Mouse (Mus musculus): ENCODE data around the gene Gm20388. TPM values are rescaled to one million over a fixed set of nuclear protein-coding genes. Genes with fewer than 3 reads are reported as not detected.

Gene Gm20388
- polyA plus RNA-seq, 1 experiment from 2014 or later = 7.4 TPM

DNA sequence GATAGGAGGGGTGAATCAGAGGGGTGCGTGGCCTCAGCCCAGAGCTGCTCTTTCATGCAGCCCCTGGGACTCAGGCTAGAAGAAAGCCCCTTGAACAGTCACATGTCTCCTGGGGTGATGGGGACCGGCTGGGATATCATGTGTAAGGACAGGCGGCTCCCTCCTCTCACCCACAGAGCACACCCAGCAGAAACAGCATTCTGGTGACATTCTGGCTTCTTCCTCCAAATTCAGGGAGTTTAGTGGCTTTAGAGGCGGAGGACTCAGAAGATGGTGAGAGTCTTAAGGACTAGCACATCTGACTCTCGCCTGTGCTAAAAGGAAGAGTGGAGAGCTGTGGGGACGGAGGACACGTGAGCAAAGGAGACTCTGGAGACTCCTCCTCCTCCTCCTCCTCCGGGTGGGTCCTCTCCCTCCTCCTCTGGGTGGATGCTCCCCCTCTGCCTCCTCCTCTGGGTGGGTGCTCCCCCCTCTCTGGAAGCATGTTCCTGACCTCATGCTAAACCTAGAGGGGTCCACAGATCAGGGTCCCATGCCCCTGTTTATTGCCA, 1265.0 kb downstream of the Gm20388 start:
- Histone ChIP-seq H3K9ac (no peak overlapping the region), H3K27ac (peak overlapping the region; percentile 83), H3K27me3 (peaks cover 3% of the 10 kb centered on the region; the same call in 1 of the 2 replicates), H3K4me2 (peak overlapping the region; percentile 31), H3K4me1 (peaks cover 73% of the 10 kb centered on the region), H3K9me3 (replicated peaks) (no peaks in the 10 kb centered on the region), H3K4me3 (replicated peaks) (no peak overlapping the region), H3K36me3 (no peaks in the 10 kb centered on the region)
- ATAC-seq (replicated peaks; ENCODE audit: low FRiP score) = peak; percentile 40
- WGBS = 53% methylated on average over 8 of the region's 8 CpGs

DNA sequence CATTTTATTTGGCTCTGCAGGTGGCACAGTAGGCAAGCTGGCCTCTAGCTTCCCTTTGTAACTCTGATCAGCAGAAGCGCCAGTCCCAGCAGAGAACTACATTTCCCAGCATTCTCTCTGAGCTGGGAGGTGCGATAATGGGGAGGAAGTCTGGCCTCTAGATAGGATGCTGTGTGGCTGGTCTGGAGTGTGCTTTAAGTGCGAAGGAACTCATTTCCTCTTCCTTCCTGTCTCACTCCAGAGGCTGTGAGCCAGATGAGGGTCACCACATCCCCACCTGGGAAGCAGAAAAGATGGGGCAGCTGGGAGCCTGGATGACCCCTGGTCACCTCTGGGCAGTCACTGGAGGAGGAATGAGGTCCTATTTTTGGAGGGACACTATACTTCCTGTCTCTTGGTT, 1265.7 kb downstream of the Gm20388 start:
- H3K27ac ChIP-seq = peak overlapping the region; percentile 83
- H3K4me2 ChIP-seq = no peak overlapping the region
- no peaks in the 10 kb centered on the region for H3K36me3 ChIP-seq
- no peak overlapping the region for H3K4me3 ChIP-seq (replicated peaks)
- H3K27me3 ChIP-seq = peaks cover 3% of the 10 kb centered on the region; the same call in 1 of the 2 replicates
- H3K9me3 ChIP-seq (replicated peaks) = no peaks in the 10 kb centered on the region
- 22% methylated on average over 3 of the region's 3 CpGs for WGBS
- H3K4me1 ChIP-seq = peaks cover 73% of the 10 kb centered on the region
- H3K9ac ChIP-seq = no peak overlapping the region
- ATAC-seq (replicated peaks; ENCODE audit: low FRiP score) = peak; percentile 5; the same call in 1 of the 2 replicates

DNA sequence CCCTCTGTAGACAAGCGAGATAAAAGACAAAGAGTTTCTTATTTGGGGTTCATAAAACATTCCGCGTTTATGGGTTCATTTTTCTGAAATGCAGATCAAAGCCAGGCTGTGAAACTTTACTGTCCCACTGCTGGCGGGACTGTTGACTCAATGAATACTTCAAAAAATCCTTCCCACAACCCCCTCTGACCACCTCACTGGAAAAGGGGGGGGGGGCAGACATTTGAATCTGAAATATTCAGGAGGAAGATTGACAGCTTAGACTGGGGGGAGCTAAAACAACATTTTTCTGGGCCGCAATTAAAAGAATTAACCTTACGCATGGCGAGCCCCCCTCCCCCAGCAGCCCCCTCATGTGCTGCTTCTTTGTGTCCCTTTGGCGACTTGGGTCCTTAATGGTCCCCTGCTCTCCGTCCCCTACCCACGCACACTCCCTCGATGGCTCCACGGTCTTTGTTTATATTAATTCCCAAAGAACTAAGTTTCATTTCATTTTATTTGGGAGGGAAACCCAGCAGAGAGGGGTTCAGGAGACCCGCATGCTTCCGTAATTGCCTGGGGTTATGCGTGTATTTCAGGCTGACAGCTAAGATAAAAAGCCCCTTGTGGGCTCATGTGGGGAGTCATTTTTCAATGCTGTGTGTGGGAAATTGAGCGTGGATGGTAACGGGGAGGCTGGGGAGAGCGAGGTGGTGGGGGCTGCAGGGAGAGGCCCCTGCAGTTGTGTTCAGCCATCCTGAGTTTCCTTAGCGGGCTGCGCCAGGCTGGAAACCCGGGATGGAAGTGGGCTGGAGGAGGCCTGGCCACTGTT, 1270.0 kb downstream of the Gm20388 start:
- Histone ChIP-seq H3K9ac (no peak overlapping the region), H3K4me1 (peaks cover 51% of the 10 kb centered on the region), H3K4me3 (replicated peaks) (no peak overlapping the region), H3K36me3 (no peaks in the 10 kb centered on the region), H3K27me3 (no peaks in the 10 kb centered on the region), H3K9me3 (replicated peaks) (no peaks in the 10 kb centered on the region), H3K4me2 (peak overlapping the region; percentile 45), H3K27ac (peak overlapping the region; percentile 87)
- WGBS = 21% methylated on average over 21 of the region's 21 CpGs
- peak; percentile 40 for ATAC-seq (replicated peaks; ENCODE audit: low FRiP score)

GRCm38 (mm10) chr8:121181285-121181884, 1270.7 kb downstream of the Gm20388 start:
- no peak overlapping the region for H3K9ac ChIP-seq
- ATAC-seq (replicated peaks; ENCODE audit: low FRiP score) = peak; percentile 26
- 43% methylated on average over 10 of the region's 10 CpGs for WGBS
- no peaks in the 10 kb centered on the region for H3K9me3 ChIP-seq (replicated peaks)
- no peaks in the 10 kb centered on the region for H3K36me3 ChIP-seq
- H3K27me3 ChIP-seq = no peaks in the 10 kb centered on the region
- no peak overlapping the region for H3K4me3 ChIP-seq (replicated peaks)
- H3K27ac ChIP-seq = peak overlapping the region; percentile 87
- peak overlapping the region; percentile 45 for H3K4me2 ChIP-seq
- H3K4me1 ChIP-seq = peaks cover 44% of the 10 kb centered on the region

GRCm38 (mm10) chr8:121187491-121188364, 1277.1 kb downstream of the Gm20388 start:
- Histone ChIP-seq H3K9ac (no peak overlapping the region), H3K27me3 (no peaks in the 10 kb centered on the region), H3K4me1 (peaks cover 43% of the 10 kb centered on the region), H3K36me3 (no peaks in the 10 kb centered on the region), H3K27ac (peak overlapping the region; percentile 63), H3K4me3 (replicated peaks) (no peak overlapping the region), H3K9me3 (replicated peaks) (no peaks in the 10 kb centered on the region), H3K4me2 (no peak overlapping the region)
- ATAC-seq (replicated peaks; ENCODE audit: low FRiP score) = peak; percentile 27
- WGBS = 57% methylated on average over 15 of the region's 15 CpGs

- peak overlapping the region; percentile 64 for H3K27ac ChIP-seq
- H3K9me3 ChIP-seq (replicated peaks) = no peaks in the 10 kb centered on the region
- 0 out of 2 replicates have a peak, but pooled peaks cover 3% of the 10 kb centered on the region for H3K27me3 ChIP-seq
- 43% methylated on average over 9 of the region's 9 CpGs for WGBS
- H3K9ac ChIP-seq = no peak overlapping the region
- ATAC-seq (replicated peaks; ENCODE audit: low FRiP score) = 0 out of 2 replicates have a peak, but pooled peaks have one; percentile 32
- H3K36me3 ChIP-seq = no peaks in the 10 kb centered on the region
- no peak overlapping the region for H3K4me3 ChIP-seq (replicated peaks)
- peaks cover 52% of the 10 kb centered on the region for H3K4me1 ChIP-seq
- peak overlapping the region; percentile 17; the same call in 1 of the 2 replicates for H3K4me2 ChIP-seq
Measured at GRCm38 (mm10) chr8:121188994-121189393, 1278.4 kb downstream of the Gm20388 start.

DNA sequence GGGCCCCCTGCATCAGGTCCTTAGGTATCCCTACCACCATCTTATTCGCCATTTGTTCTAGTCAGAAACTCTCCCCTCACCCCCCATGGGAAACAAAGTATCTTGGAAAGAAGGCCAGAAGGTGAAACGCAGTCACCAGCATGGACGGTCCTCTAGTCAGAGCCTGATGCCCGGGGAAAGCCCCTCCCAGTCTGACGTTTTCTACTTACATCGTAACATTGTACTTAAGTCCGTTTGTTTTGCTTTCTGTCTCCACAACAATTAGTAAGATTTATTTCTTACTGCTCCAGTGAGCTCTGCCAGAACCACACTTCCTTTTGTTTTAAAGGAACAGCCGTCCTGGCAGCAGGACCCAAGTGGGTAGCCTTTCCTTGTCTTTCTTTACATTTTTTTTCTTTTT, 1281.8 kb downstream of the Gm20388 start:
- Histone ChIP-seq H3K4me3 (replicated peaks) (no peak overlapping the region), H3K4me2 (peak overlapping the region; percentile 29; the same call in 1 of the 2 replicates), H3K27me3 (0 out of 2 replicates have a peak, but pooled peaks cover 3% of the 10 kb centered on the region), H3K9me3 (replicated peaks) (no peaks in the 10 kb centered on the region), H3K9ac (no peak overlapping the region), H3K4me1 (peaks cover 61% of the 10 kb centered on the region), H3K27ac (peak overlapping the region; percentile 54; the same call in 1 of the 2 replicates), H3K36me3 (no peaks in the 10 kb centered on the region)
- 0 out of 2 replicates have a peak, but pooled peaks have one; percentile 24 for ATAC-seq (replicated peaks; ENCODE audit: low FRiP score)
- WGBS = 5% methylated on average over 8 of the region's 8 CpGs

DNA sequence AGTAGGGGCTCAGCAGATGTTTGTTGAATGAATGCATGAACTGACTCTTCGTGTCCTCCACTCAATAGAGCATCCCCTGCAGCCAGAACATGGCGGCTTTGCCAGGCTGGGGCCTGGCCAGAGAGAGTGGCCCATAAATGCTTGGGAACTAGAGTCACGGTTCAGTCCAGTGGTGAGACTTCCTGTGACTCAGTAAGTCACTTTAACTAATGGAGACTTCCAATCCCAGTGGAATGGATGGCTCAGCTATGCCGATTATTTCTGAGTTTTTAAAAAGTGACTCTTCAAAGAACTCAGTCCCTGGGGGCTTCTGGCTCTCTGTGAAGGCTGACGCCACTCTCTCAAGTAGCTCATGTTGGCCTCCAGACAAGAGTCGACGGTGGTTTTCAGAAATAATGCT, 1285.3 kb downstream of the Gm20388 start:
- 66% methylated on average over 7 of the region's 7 CpGs for WGBS
- ATAC-seq (replicated peaks; ENCODE audit: low FRiP score) = no peak
- H3K27me3 ChIP-seq = 0 out of 2 replicates have a peak, but pooled peaks cover 3% of the 10 kb centered on the region
- no peaks in the 10 kb centered on the region for H3K9me3 ChIP-seq (replicated peaks)
- 0 out of 2 replicates have a peak overlapping the region, but pooled peaks have one; percentile 20 for H3K27ac ChIP-seq
- H3K4me1 ChIP-seq = peaks cover 67% of the 10 kb centered on the region
- no peak overlapping the region for H3K4me2 ChIP-seq
- H3K36me3 ChIP-seq = no peaks in the 10 kb centered on the region
- H3K9ac ChIP-seq = no peak overlapping the region
- H3K4me3 ChIP-seq (replicated peaks) = no peak overlapping the region

DNA sequence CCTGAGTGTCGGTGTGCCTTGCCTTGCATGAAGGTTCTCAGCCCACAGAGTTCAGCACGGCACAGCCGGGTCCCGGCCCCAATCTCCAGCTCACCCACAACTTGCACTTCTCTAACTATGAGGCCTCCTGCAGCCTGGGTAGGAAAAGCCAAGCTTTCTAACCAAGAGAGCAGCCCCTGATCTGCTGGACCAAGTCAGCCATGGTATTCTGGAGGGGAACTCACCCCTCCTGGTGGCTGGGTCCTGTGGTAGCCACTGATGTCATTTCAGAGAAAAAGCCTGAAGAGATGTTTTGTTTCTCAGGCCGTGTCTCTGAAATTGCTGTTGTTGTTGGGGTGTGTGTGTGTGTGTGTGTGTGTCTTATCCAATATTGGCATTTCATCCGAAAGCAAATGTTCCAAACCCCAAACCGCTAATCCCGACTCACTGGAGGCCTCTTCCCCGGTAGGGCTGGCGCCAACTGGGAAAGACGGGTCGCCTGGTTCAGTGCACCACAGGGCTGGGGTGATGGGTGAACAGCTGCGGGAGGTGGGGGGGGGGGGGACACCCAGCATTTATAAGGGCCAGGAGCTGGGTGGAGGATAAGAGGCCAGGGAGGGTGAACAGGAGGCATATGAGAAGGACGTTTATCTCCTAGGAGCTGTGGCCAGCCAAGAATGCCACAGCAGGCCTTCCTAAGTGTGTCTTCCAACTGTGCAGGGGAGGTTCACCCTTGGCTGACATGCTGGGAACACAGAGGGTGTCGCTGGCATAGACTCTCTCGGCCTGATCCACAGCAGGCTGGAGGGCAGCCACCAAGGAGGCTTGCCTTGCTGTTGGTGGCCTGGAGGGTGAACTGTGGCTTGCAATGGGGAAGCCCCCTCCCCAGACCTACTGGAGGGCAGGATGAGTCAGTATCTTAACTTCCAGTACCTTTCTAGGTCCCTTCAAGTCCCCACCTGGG, 1286.4 kb downstream of the Gm20388 start:
- Histone ChIP-seq H3K4me1 (peaks cover 69% of the 10 kb centered on the region), H3K4me3 (replicated peaks) (no peak overlapping the region), H3K27ac (peak overlapping the region; percentile 50; the same call in 1 of the 2 replicates), H3K9ac (no peak overlapping the region), H3K27me3 (0 out of 2 replicates have a peak, but pooled peaks cover 3% of the 10 kb centered on the region), H3K9me3 (replicated peaks) (no peaks in the 10 kb centered on the region), H3K4me2 (no peak overlapping the region), H3K36me3 (no peaks in the 10 kb centered on the region)
- WGBS = 78% methylated on average over 16 of the region's 16 CpGs
- no peak for ATAC-seq (replicated peaks; ENCODE audit: low FRiP score)

GRCm38 (mm10) chr8:121200069-121200468, 1289.4 kb downstream of the Gm20388 start:
- Histone ChIP-seq H3K4me2 (peak overlapping the region; percentile 24), H3K36me3 (no peaks in the 10 kb centered on the region), H3K9ac (no peak overlapping the region), H3K27ac (peak overlapping the region; percentile 70), H3K4me1 (peaks cover 68% of the 10 kb centered on the region), H3K9me3 (replicated peaks) (no peaks in the 10 kb centered on the region), H3K27me3 (no peaks in the 10 kb centered on the region), H3K4me3 (replicated peaks) (no peak overlapping the region)
- ATAC-seq (replicated peaks; ENCODE audit: low FRiP score) = peak; percentile 61
- WGBS = 19% methylated on average over 12 of the region's 12 CpGs
